Mouse (Mus musculus): Measurements from ENCODE around the gene Fbln1. TPM values are rescaled to one million over a fixed set of nuclear protein-coding genes. Genes with fewer than 3 reads are reported as not detected.

Fbln1 gene
- polyA plus RNA-seq, 1 experiment from 2014 or later = 48.9 TPM

DNA sequence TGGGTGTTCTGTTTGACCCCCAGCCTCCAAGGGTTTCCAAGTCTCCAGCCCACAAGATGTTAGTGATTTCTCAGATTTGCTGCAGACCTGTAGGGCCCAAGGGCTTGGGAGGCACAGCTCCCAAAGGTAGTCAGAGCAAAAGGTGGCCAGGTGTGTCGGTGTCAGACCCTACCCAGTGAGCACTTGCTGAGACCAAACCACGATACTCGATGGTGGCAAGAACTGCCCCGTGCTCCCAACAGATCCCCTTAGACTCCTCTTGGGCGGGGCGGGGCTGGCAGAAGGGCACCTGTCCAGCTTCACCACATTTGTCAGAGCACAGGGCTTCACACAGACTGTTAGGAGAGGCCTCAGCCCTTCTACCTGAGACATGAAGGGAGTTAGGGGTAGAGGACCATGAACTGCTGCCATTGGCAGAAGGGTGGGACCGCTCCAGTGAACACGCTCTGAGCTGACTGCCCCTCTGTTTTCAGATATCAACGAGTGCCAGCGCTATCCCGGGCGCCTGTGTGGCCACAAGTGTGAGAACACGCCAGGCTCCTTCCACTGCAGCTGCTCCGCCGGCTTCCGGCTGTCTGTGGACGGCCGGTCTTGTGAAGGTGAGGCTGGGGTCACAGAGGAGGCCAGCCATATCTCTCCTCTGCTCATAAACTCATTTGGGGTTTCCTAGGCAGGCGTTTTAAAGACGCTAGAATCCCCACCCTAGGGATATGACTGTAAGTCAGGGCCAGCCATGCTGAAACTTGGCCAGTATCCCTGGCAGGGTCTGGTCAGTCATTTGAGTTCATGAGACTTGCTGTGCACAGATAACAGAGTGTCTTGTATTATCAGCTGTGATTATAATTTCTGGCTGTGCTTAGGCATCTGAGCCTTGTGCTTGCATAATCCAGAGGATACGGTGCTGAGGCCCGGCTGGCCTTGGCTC is 33.3 kb downstream of the Fbln1 start:
- Histone ChIP-seq H3K36me3 (ENCODE audit: control insufficient read depth, insufficient read depth, low read length) (peaks cover 57% of the 10 kb centered on the region), H3K9me3 (replicated peaks; ENCODE audit: control insufficient read depth, low read length) (no peaks in the 10 kb centered on the region), H3K4me1 (ENCODE audit: control insufficient read depth, insufficient read depth, low read length) (no peaks in the 10 kb centered on the region), H3K27ac (ENCODE audit: low read depth, low read length) (no peak overlapping the region), H3K27me3 (replicated peaks; ENCODE audit: control insufficient read depth, insufficient read depth, low read length) (no peaks in the 10 kb centered on the region), H3K4me3 (ENCODE audit: low read depth, low read length) (no peak overlapping the region), H3K4me2 (ENCODE audit: low read length) (no peak overlapping the region), H3K9ac (ENCODE audit: low read length) (no peak overlapping the region)
- ATAC-seq = no peak
- no peak for DNase-seq (ENCODE audit: low spot score)
- 94% methylated on average over 22 of the region's 22 CpGs for WGBS

DNA sequence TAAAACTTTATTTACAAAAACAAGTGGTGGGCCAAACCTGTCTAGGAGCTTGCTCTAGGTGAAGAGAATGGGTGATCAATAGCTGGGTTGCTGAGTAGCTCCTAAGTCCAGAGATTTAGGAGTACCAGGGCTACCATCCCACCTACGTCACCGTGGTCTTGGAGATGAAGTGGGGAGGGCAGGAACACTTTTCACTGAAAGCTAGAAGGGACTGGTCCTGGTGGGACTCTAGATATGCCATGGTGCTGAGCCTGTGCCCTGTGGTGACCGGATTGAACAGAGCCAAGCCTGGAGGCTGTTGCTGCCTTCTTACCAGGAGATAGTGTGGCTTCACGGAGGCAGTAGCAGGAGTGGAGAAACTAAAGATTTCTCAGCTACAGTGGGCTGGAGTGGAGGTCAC is 34.3 kb downstream of the Fbln1 start:
- no peak overlapping the region for H3K9ac ChIP-seq (ENCODE audit: low read length)
- no peak overlapping the region for H3K4me3 ChIP-seq (ENCODE audit: low read depth, low read length)
- no peaks in the 10 kb centered on the region for H3K4me1 ChIP-seq (ENCODE audit: control insufficient read depth, insufficient read depth, low read length)
- H3K27me3 ChIP-seq (replicated peaks; ENCODE audit: control insufficient read depth, insufficient read depth, low read length) = no peaks in the 10 kb centered on the region
- H3K9me3 ChIP-seq (replicated peaks; ENCODE audit: control insufficient read depth, low read length) = no peaks in the 10 kb centered on the region
- no peak for ATAC-seq
- DNase-seq (ENCODE audit: low spot score) = no peak
- peaks cover 59% of the 10 kb centered on the region for H3K36me3 ChIP-seq (ENCODE audit: control insufficient read depth, insufficient read depth, low read length)
- H3K27ac ChIP-seq (ENCODE audit: low read depth, low read length) = no peak overlapping the region
- WGBS = 93% methylated on average over 4 of the region's 4 CpGs
- no peak overlapping the region for H3K4me2 ChIP-seq (ENCODE audit: low read length)

GRCm38 (mm10) chr15:85241856-85242255 is 36.1 kb downstream of the Fbln1 start:
- WGBS = 92% methylated on average over 7 of the region's 7 CpGs
- Histone ChIP-seq H3K27ac (ENCODE audit: low read depth, low read length) (no peak overlapping the region), H3K36me3 (ENCODE audit: control insufficient read depth, insufficient read depth, low read length) (peaks cover 65% of the 10 kb centered on the region), H3K4me2 (ENCODE audit: low read length) (no peak overlapping the region), H3K27me3 (replicated peaks; ENCODE audit: control insufficient read depth, insufficient read depth, low read length) (no peaks in the 10 kb centered on the region), H3K9me3 (replicated peaks; ENCODE audit: control insufficient read depth, low read length) (no peaks in the 10 kb centered on the region), H3K4me1 (ENCODE audit: control insufficient read depth, insufficient read depth, low read length) (no peaks in the 10 kb centered on the region), H3K9ac (ENCODE audit: low read length) (no peak overlapping the region), H3K4me3 (ENCODE audit: low read depth, low read length) (no peak overlapping the region)
- no peak for DNase-seq (ENCODE audit: low spot score)
- ATAC-seq = no peak

GRCm38 (mm10) chr15:85244414-85245161 is 38.8 kb downstream of the Fbln1 start:
- Histone ChIP-seq H3K27me3 (replicated peaks; ENCODE audit: control insufficient read depth, insufficient read depth, low read length) (no peaks in the 10 kb centered on the region), H3K27ac (ENCODE audit: low read depth, low read length) (no peak overlapping the region), H3K36me3 (ENCODE audit: control insufficient read depth, insufficient read depth, low read length) (peaks cover 44% of the 10 kb centered on the region), H3K4me3 (ENCODE audit: low read depth, low read length) (no peak overlapping the region), H3K4me1 (ENCODE audit: control insufficient read depth, insufficient read depth, low read length) (no peaks in the 10 kb centered on the region), H3K9ac (ENCODE audit: low read length) (no peak overlapping the region), H3K4me2 (ENCODE audit: low read length) (no peak overlapping the region), H3K9me3 (replicated peaks; ENCODE audit: control insufficient read depth, low read length) (no peaks in the 10 kb centered on the region)
- WGBS = 96% methylated on average over 13 of the region's 13 CpGs
- no peak for ATAC-seq
- DNase-seq (ENCODE audit: low spot score) = no peak

- Histone ChIP-seq H3K9ac (ENCODE audit: low read length) (no peak overlapping the region), H3K36me3 (ENCODE audit: control insufficient read depth, insufficient read depth, low read length) (peaks cover 41% of the 10 kb centered on the region), H3K4me1 (ENCODE audit: control insufficient read depth, insufficient read depth, low read length) (no peaks in the 10 kb centered on the region), H3K9me3 (replicated peaks; ENCODE audit: control insufficient read depth, low read length) (no peaks in the 10 kb centered on the region), H3K27me3 (replicated peaks; ENCODE audit: control insufficient read depth, insufficient read depth, low read length) (no peaks in the 10 kb centered on the region), H3K4me2 (ENCODE audit: low read length) (no peak overlapping the region), H3K27ac (ENCODE audit: low read depth, low read length) (no peak overlapping the region), H3K4me3 (ENCODE audit: low read depth, low read length) (no peak overlapping the region)
- 87% methylated on average over 5 of the region's 5 CpGs for WGBS
- DNase-seq (ENCODE audit: low spot score) (no peak), ATAC-seq (no peak)
Measured at GRCm38 (mm10) chr15:85245241-85246010, 39.7 kb downstream of the Fbln1 start.

DNA sequence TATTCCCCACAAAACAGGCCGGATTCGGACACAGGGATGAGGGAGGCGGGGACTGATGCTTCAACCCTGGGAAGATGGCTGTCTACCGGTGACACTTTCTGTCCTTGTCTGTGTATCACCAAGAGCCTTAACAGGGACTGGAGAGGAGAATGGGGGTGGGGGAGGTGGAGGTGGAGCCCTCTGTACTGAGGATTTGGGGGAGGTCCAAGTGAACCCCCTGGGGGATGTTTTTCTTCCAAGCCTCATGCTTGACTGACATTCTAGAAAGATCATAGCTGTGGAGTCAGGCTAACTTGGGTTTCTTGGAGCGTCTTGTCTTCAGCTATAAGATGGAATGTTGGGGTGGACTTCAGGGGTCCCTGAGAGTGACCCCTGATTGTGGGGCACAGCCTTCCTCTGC is 40.3 kb downstream of the Fbln1 start:
- H3K4me2 ChIP-seq (ENCODE audit: low read length) = no peak overlapping the region
- 95% methylated on average over 5 of the region's 5 CpGs for WGBS
- H3K36me3 ChIP-seq (ENCODE audit: control insufficient read depth, insufficient read depth, low read length) = peaks cover 36% of the 10 kb centered on the region
- no peak overlapping the region for H3K4me3 ChIP-seq (ENCODE audit: low read depth, low read length)
- no peak overlapping the region for H3K27ac ChIP-seq (ENCODE audit: low read depth, low read length)
- H3K27me3 ChIP-seq (replicated peaks; ENCODE audit: control insufficient read depth, insufficient read depth, low read length) = no peaks in the 10 kb centered on the region
- DNase-seq (ENCODE audit: low spot score) (no peak), ATAC-seq (no peak)
- H3K4me1 ChIP-seq (ENCODE audit: control insufficient read depth, insufficient read depth, low read length) = no peaks in the 10 kb centered on the region
- H3K9ac ChIP-seq (ENCODE audit: low read length) = no peak overlapping the region
- H3K9me3 ChIP-seq (replicated peaks; ENCODE audit: control insufficient read depth, low read length) = no peaks in the 10 kb centered on the region

DNA sequence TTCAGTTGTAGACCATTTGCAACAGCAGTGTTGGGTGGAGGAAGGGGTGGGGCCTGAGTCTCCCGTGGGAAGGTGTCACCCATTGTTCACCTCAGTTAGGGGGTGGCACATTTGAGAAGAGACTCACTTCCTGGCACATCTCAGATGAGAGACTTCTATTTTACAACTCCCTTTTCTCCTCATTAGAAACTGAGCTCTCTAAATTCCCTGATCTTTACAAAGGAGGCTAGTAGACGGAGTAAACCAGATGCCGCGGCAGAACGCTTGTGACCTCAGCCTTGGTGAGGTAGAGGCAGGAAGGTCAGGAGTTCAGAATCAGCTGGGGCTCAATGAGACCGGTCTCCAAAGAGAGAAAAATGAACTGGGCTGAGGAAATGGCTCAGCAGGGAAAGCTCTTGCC is 41.2 kb downstream of the Fbln1 start:
- H3K36me3 ChIP-seq (ENCODE audit: control insufficient read depth, insufficient read depth, low read length) = peaks cover 36% of the 10 kb centered on the region

GRCm38 (mm10) chr15:85248311-85248710 is 42.6 kb downstream of the Fbln1 start:
- DNase-seq (ENCODE audit: low spot score) (no peak), ATAC-seq (no peak)
- Histone ChIP-seq H3K9me3 (replicated peaks; ENCODE audit: control insufficient read depth, low read length) (no peaks in the 10 kb centered on the region), H3K27ac (ENCODE audit: low read depth, low read length) (no peak overlapping the region), H3K36me3 (ENCODE audit: control insufficient read depth, insufficient read depth, low read length) (peaks cover 43% of the 10 kb centered on the region), H3K27me3 (replicated peaks; ENCODE audit: control insufficient read depth, insufficient read depth, low read length) (no peaks in the 10 kb centered on the region), H3K4me1 (ENCODE audit: control insufficient read depth, insufficient read depth, low read length) (no peaks in the 10 kb centered on the region), H3K4me2 (ENCODE audit: low read length) (no peak overlapping the region), H3K4me3 (ENCODE audit: low read depth, low read length) (no peak overlapping the region), H3K9ac (ENCODE audit: low read length) (no peak overlapping the region)
- WGBS = 89% methylated on average over 5 of the region's 5 CpGs

More for the DNA sequence above, 41.2 kb downstream of the Fbln1 start:
- H3K4me3 ChIP-seq (ENCODE audit: low read depth, low read length) = no peak overlapping the region
- H3K4me1 ChIP-seq (ENCODE audit: control insufficient read depth, insufficient read depth, low read length) = no peaks in the 10 kb centered on the region
- no peaks in the 10 kb centered on the region for H3K27me3 ChIP-seq (replicated peaks; ENCODE audit: control insufficient read depth, insufficient read depth, low read length)
- no peak for DNase-seq (ENCODE audit: low spot score)
- H3K4me2 ChIP-seq (ENCODE audit: low read length) = no peak overlapping the region
- 89% methylated on average over 6 of the region's 6 CpGs for WGBS
- no peak overlapping the region for H3K9ac ChIP-seq (ENCODE audit: low read length)
- ATAC-seq = no peak
- H3K9me3 ChIP-seq (replicated peaks; ENCODE audit: control insufficient read depth, low read length) = no peaks in the 10 kb centered on the region
- no peak overlapping the region for H3K27ac ChIP-seq (ENCODE audit: low read depth, low read length)

Measured in forebrain, embryonic 14.5 days (tissue).